Mouse (Mus musculus): ENCODE measurements at regions not wholly inside any gene's neighbourhood (a gene's known extent, or its start where the extent isn't known, plus 50 kb on each side); places are given as distances from the start of the nearest gene placed in this dataset.

DNA sequence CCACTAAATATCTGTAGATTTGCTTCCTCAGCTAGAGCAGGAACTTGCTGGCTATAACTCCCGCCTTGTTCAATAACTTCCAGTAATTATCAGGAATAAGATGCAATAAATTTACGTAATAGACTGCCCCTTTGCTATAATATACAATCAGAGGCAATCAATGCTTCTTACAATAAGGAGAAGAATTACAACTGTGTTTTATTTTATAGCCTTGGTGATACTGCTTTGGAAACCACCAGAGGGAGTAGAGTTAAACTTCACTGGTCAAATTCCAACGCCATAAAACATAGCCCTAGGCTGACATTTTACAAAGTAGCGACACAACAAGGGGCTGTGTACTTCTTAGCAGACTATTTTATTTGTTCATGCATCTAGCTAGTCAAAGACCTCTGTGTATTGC, 95.7 kb downstream of the Tex13c1 start:
- no peak for DNase-seq (ENCODE audit: low spot score in 2 of 2)
- intact Hi-C loops (cut with DNase I) = no loop called here

DNA sequence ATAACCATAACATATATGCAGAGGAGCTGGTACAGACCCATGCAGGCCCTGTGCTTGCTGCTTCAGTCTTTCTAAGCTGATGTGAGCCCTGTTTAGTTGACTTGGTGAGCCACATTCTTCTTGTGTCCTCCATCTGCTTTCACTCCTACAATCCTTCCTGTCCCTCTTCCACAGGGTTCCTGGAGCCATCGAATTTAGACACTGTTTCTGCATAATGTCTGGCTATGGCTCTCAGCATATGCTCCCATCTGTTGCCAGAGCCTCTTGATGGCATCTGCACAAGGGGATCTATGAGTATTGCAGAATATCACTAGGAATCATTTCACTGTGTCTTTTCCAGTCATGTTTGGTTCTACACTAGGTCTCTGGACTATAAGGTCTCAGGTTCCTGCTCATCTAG, 145.9 kb downstream of the Tex13c1 start:
- DNase-seq (ENCODE audit: low spot score in 2 of 2) = peak in 1 of 2 experiments; percentile 4
- intact Hi-C loops (cut with DNase I) = no loop called here

DNA sequence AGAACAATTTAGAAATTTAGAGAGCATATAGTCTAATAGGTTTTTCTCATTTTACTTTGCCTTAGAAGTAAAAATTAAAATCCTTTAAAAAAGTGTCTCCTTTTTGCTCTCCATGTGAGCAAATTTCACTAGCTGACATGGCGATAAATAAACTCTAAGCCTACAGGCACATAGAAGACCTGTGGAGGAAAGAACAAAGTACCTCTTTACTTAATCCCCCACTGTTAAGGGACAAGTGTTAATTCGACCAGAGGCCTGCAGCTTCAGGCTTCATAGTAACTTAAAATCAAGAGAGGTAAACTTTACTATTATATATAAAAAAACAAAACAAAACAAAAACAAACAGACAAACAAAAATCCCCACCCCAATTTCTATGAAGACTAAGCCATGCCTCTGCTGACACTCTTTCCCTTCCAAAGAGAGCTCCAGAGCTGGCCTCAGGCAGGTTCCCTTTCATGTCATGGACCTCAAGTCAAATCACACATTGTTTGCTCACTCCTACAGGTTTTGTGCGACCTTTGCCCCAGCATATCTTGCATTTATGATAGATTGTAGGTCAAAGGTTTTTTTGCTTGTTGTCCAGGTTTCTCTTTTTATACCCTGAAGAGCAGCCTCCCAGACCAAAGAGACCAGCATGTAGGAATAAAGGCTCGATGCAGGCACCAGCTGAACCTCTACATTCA, 149.0 kb downstream of the Tex13c1 start:
- no peak for DNase-seq (ENCODE audit: low spot score in 2 of 2)
- intact Hi-C loops (cut with DNase I) = no loop called here
